Mouse (Mus musculus) forebrain, postnatal 0 days (tissue): ENCODE data around the gene Sclt1. TPM values are rescaled to one million over a fixed set of nuclear protein-coding genes. Genes with fewer than 3 reads are reported as not detected.

Experiments used
- ATAC-seq: fragments of 200-750 bp; cut with Nextera tagmentation; 2 replicates; pipeline ENCODE4 v1.8.0; 2017; ENCODE audit warnings: mild to moderate bottlenecking, moderate library complexity
- DNase-seq: peaks from one replicate; pipeline ENCODE4 v3.0.0-alpha.2; 2015
- H3K27ac ChIP-seq: fragments of 300-500 bp; sonication (generic); 2 replicates; pipeline ENCODE4 v1.5.1; 2014; ENCODE audit warnings: low read depth, mild to moderate bottlenecking, antibody characterized with exemption, low read length, moderate library complexity, mixed read lengths
- H3K27me3 ChIP-seq: fragments of 300-500 bp; sonication (generic); 2 replicates; pipeline ENCODE4 v1.6.1; 2014; ENCODE audit warnings: mild to moderate bottlenecking, low read length, mixed read lengths; ENCODE audit not compliant: insufficient read depth
- H3K36me3 ChIP-seq: fragments of 300-500 bp; sonication (generic); 2 replicates; pipeline ENCODE4 v1.6.1; 2014; ENCODE audit warnings: mild to moderate bottlenecking, moderate library complexity; ENCODE audit not compliant: insufficient read depth
- H3K4me1 ChIP-seq: fragments of 300-500 bp; sonication (generic); 2 replicates; pipeline ENCODE4 v1.6.1; 2014; ENCODE audit warnings: antibody characterized with exemption; ENCODE audit not compliant: insufficient read depth
- H3K4me2 ChIP-seq: fragments of 300-500 bp; sonication (generic); 2 replicates; pipeline ENCODE4 v1.6.1; 2014; ENCODE audit warnings: low read depth, mild to moderate bottlenecking, moderate library complexity
- H3K4me3 ChIP-seq: fragments of 300-500 bp; sonication (generic); 2 replicates; pipeline ENCODE4 v1.5.1; 2014; ENCODE audit warnings: low read depth, low read length, mixed read lengths
- H3K9ac ChIP-seq: fragments of 300-500 bp; sonication (generic); 2 replicates; pipeline ENCODE4 v1.6.1; 2014; ENCODE audit warnings: mild to moderate bottlenecking
- H3K9me3 ChIP-seq: fragments of 300-500 bp; sonication (generic); 2 replicates; pipeline ENCODE4 v1.6.1; 2016; ENCODE audit warnings: low read length
- CTCF ChIP-seq: sonication (generic); IDR thresholded peaks from 2 replicates; pipeline ENCODE4 v1.5.1; 2016; ENCODE audit warnings: antibody characterized with exemption, control low read depth, low read depth
- WGBS: fragments of 180-500 bp; shearing (Covaris S2); extraction: QIAGEN DNeasy Blood & Tissue Kit; methylation state at CpG from one replicate; pipeline ENCODE4 v1.1.7; 2014; 5-methylcytosine and 5-hydroxymethylcytosine counted together
- polyA plus RNA-seq: library from polyadenylated mRNA; unstranded; fragments of >200 nt; fragmentation: Nextera tagmentation; extraction: Ambion mirVana; gene quantifications from 2 replicates; pipeline ENCODE4 v1.2.1, GENCODE M21; 2015
- total RNA-seq: library from RNA; depleted of rRNA; stranded (reverse); fragments of >200 nt; gene quantifications from 2 replicates; pipeline ENCODE4 v1.2.3, GENCODE M21; 2014; rRNA removed

Sclt1 gene
- total RNA-seq = 17.9 and 23.6 TPM in 2 replicates
- polyA plus RNA-seq = 8.1 and 12.3 TPM in 2 replicates

- Histone ChIP-seq H3K9ac (peak within 1 kb of the TSS; percentile 68), H3K9me3 (no peaks in the 10 kb centered on the region), H3K4me2 (peak within 1 kb of the TSS; percentile 72), H3K27ac (peak within 1 kb of the TSS; percentile 85), H3K4me3 (peak within 1 kb of the TSS; percentile 89), H3K27me3 (no peaks in the 10 kb centered on the region), H3K36me3 (no peaks in the 10 kb centered on the region), H3K4me1 (peaks cover 15% of the 10 kb centered on the region; the same call in 1 of the 2 replicates)
- ATAC-seq = peak; percentile 99
- DNase-seq = peak; percentile 99
- no peak for TF ChIP-seq CTCF
- 2% methylated on average over 65 of the region's 66 CpGs for WGBS
Observed at GRCm38 (mm10) chr3:41742278-41742934, at the start of gene Sclt1, which contains the start of gene D3Ertd751e. Gene Sclt1, minus strand, starts transcription at chr3:41742514. Gene D3Ertd751e, plus strand, starts transcription at chr3:41742611.

GRCm38 (mm10) chr3:41762091-41762490 lies 19.8 kb upstream of the Sclt1 start:
- 92% methylated on average over 3 of the region's 3 CpGs for WGBS
- H3K27ac ChIP-seq = no peak overlapping the region
- no peak overlapping the region for H3K4me3 ChIP-seq
- no peak overlapping the region for H3K4me2 ChIP-seq
- ATAC-seq (no peak), DNase-seq (no peak)
- H3K27me3 ChIP-seq = no peaks in the 10 kb centered on the region
- no peak overlapping the region for H3K9ac ChIP-seq
- H3K4me1 ChIP-seq = no peaks in the 10 kb centered on the region
- no peaks in the 10 kb centered on the region for H3K9me3 ChIP-seq
- no peak for TF ChIP-seq CTCF
- no peaks in the 10 kb centered on the region for H3K36me3 ChIP-seq

- DNase-seq (no peak), ATAC-seq (no peak)
- no peak for TF ChIP-seq CTCF
- no peak overlapping the region for H3K9ac ChIP-seq
- H3K9me3 ChIP-seq = no peaks in the 10 kb centered on the region
- H3K36me3 ChIP-seq = no peaks in the 10 kb centered on the region
- no peak overlapping the region for H3K27ac ChIP-seq
- WGBS = 91% methylated on average over 2 of the region's 2 CpGs
- no peaks in the 10 kb centered on the region for H3K27me3 ChIP-seq
- no peak overlapping the region for H3K4me3 ChIP-seq
- H3K4me2 ChIP-seq = no peak overlapping the region
- no peaks in the 10 kb centered on the region for H3K4me1 ChIP-seq
Observed at GRCm38 (mm10) chr3:41754556-41754955, 12.2 kb upstream of the Sclt1 start.

- H3K9ac ChIP-seq = no peak overlapping the region
- no peak overlapping the region for H3K27ac ChIP-seq
- WGBS = 29% methylated on average over 6 of the region's 6 CpGs
- peak overlapping the region; percentile 72; the same call in 1 of the 2 replicates for H3K4me2 ChIP-seq
- no peaks in the 10 kb centered on the region for H3K9me3 ChIP-seq
- no peaks in the 10 kb centered on the region for H3K27me3 ChIP-seq
- TF ChIP-seq CTCF = peak; percentile 50
- H3K4me3 ChIP-seq = no peak overlapping the region
- DNase-seq (peak; percentile 32), ATAC-seq (no peak)
- peaks cover 15% of the 10 kb centered on the region; the same call in 1 of the 2 replicates for H3K4me1 ChIP-seq
- H3K36me3 ChIP-seq = no peaks in the 10 kb centered on the region
Observed at GRCm38 (mm10) chr3:41743436-41743835, 1.1 kb upstream of the Sclt1 start.

- Histone ChIP-seq H3K9ac (peak overlapping the region; percentile 68), H3K27ac (peak overlapping the region; percentile 85), H3K4me1 (peaks cover 15% of the 10 kb centered on the region; the same call in 1 of the 2 replicates), H3K27me3 (no peaks in the 10 kb centered on the region), H3K4me2 (peak overlapping the region; percentile 63), H3K4me3 (peak overlapping the region; percentile 89), H3K36me3 (no peaks in the 10 kb centered on the region), H3K9me3 (no peaks in the 10 kb centered on the region)
- DNase-seq = peak; percentile 59
- no peak for ATAC-seq
- whole genome bisulfite sequencing = under 1% methylated on average over 39 of the region's 39 CpGs
- TF ChIP-seq CTCF = no peak
Observed at GRCm38 (mm10) chr3:41741601-41742277, 575 bp downstream of the Sclt1 start.

- Histone ChIP-seq H3K36me3 (peaks cover 3% of the 10 kb centered on the region), H3K4me2 (no peak overlapping the region), H3K27me3 (no peaks in the 10 kb centered on the region), H3K9me3 (no peaks in the 10 kb centered on the region), H3K9ac (no peak overlapping the region), H3K4me1 (no peaks in the 10 kb centered on the region), H3K4me3 (no peak overlapping the region), H3K27ac (no peak overlapping the region)
- no peak for ATAC-seq
- 68% methylated on average over 1 of the region's 1 CpGs for WGBS
- TF ChIP-seq CTCF = no peak
- DNase-seq = no peak
Observed at GRCm38 (mm10) chr3:41695681-41696080, 46.6 kb downstream of the Sclt1 start.
